Mouse (Mus musculus) kidney, adult 2 months (tissue): ENCODE measurements around the gene Trpc2. TPM values are rescaled to one million over a fixed set of nuclear protein-coding genes. Genes with fewer than 3 reads are reported as not detected.

ENCODE experiments used
- DNase-seq: peaks from one replicate; pipeline ENCODE4 v3.0.0; 2021
- H3K27ac ChIP-seq: fragments of 200-500 bp; 2 replicates; pipeline ENCODE4 v1.5.1; 2012; ENCODE audit warnings: low read depth, low read length, control low read depth, inconsistent platforms; ENCODE audit not compliant: insufficient read depth
- H3K27me3 ChIP-seq: fragments of 200-500 bp; replicated peaks from 2 replicates; pipeline ENCODE4 v1.6.1; 2012; ENCODE audit warnings: mild to moderate bottlenecking, moderate library complexity, low read length, inconsistent platforms; ENCODE audit not compliant: control insufficient read depth, insufficient read depth
- H3K36me3 ChIP-seq: fragments of 200-500 bp; 2 replicates; pipeline ENCODE4 v1.6.1; 2012; ENCODE audit warnings: mild to moderate bottlenecking, moderate library complexity, low read length, inconsistent platforms; ENCODE audit not compliant: control insufficient read depth, insufficient read depth
- H3K4me1 ChIP-seq: fragments of 200-500 bp; 2 replicates; pipeline ENCODE4 v1.6.1; 2011; ENCODE audit warnings: low read length; ENCODE audit not compliant: control insufficient read depth, insufficient read depth
- H3K4me3 ChIP-seq: fragments of 200-500 bp; 2 replicates; pipeline ENCODE4 v1.5.1; 2011; ENCODE audit warnings: mild to moderate bottlenecking, low read depth, low read length, control low read depth; ENCODE audit not compliant: insufficient read depth
- CTCF ChIP-seq: fragments of 200-500 bp; conservative IDR thresholded peaks from 2 replicates; pipeline ENCODE4 v1.5.1; 2011; ENCODE audit warnings: low read depth, mild to moderate bottlenecking, control low read depth, low read length, moderate library complexity, mixed read lengths; ENCODE audit not compliant: insufficient read depth, insufficient read length
- POLR2A ChIP-seq: fragments of 200-500 bp; IDR thresholded peaks from one replicate; pipeline ENCODE4 v1.6.1; 2011; ENCODE audit warnings: low read depth, low read length, control low read depth
- WGBS: fragments of 180-500 bp; shearing (Covaris S2); methylation state at CpG from one replicate; pipeline ENCODE4 v1.1.7; 2018; 5-methylcytosine and 5-hydroxymethylcytosine counted together
- polyA plus RNA-seq: library from polyadenylated mRNA; depleted of rRNA; stranded (reverse); fragments of >200 nt; gene quantifications from 2 replicates; pipeline ENCODE4 v1.2.3, GENCODE M21; 2012

Trpc2 gene
- polyA plus RNA-seq, 1 experiment = not detected

DNA sequence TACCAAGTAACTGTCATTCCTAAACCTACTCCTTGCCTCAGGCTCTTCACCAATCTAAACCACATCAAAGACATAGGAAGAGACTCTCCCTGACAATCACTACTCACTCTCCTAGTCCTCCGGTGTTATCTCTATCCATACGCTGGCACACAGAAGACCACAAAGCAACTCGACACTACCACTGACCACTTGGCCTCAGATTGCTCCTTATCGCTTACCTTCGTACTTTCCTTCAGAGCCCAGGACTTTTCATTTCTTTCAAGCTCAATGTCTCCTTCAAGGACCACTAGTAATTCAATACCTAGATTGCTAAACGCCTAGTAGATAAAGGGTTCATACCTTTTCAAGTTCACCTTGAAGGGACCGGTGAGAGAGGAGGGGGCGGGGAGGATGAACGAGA, 19.0 kb upstream of the Trpc2 start:
- H3K27me3 ChIP-seq = no peaks in the 10 kb centered on the region
- TF ChIP-seq CTCF (no peak), POLR2A (no peak)
- WGBS = 64% methylated on average over 9 of the region's 9 CpGs
- no peaks in the 10 kb centered on the region for H3K36me3 ChIP-seq
- H3K4me1 ChIP-seq = peaks cover 2% of the 10 kb centered on the region; the same call in 1 of the 2 replicates
- DNase-seq = no peak
- no peak overlapping the region for H3K27ac ChIP-seq
- no peak overlapping the region for H3K4me3 ChIP-seq

DNA sequence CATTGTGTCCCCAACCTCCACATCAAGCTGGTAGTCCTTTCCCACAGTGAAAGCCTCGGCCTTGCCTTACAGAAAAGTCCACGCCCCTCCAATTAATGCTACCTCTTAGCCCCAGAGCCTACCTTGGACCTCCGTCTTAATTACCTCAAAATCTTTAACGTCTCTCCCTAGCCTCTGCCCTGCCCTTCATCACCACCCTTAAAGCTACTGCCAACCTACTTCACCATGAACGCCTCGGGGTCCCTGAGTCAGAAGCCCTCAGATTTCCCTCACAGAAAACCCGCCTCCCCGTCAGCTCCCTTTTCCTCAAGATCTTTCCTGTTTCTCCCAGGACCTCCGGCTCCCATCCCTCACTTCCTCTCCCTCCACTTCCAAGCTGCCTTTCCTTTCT, 18.3 kb upstream of the Trpc2 start:
- Histone ChIP-seq H3K27me3 (no peaks in the 10 kb centered on the region), H3K4me3 (peak overlapping the region; percentile 69), H3K36me3 (no peaks in the 10 kb centered on the region), H3K27ac (peak overlapping the region; percentile 33; the same call in 1 of the 2 replicates), H3K4me1 (peaks cover 2% of the 10 kb centered on the region; the same call in 1 of the 2 replicates)
- TF ChIP-seq CTCF (no peak), POLR2A (no peak)
- DNase-seq = no peak
- WGBS = under 1% methylated on average over 9 of the region's 9 CpGs

- WGBS = under 1% methylated on average over 56 of the region's 56 CpGs
- Histone ChIP-seq H3K4me3 (peak within 1 kb of the TSS; percentile 69), H3K27ac (peak within 1 kb of the TSS; percentile 84), H3K36me3 (no peaks in the 10 kb centered on the region), H3K27me3 (no peaks in the 10 kb centered on the region), H3K4me1 (peaks cover 2% of the 10 kb centered on the region; the same call in 1 of the 2 replicates)
- TF ChIP-seq POLR2A (no peak), CTCF (no peak)
- DNase-seq = peak; percentile 96
Measured at GRCm38 (mm10) chr7:102065046-102065891, 17.6 kb upstream of the Trpc2 start, which contains the start of the genes Rnf121, Xndc1 and Xntrpc. TSS of gene Rnf121 (minus strand) at chr7:102065469. TSS of gene Xndc1 (plus strand) at chr7:102065511. TSS of gene Xntrpc (plus strand) at chr7:102065713.

- no peak overlapping the region for H3K4me3 ChIP-seq
- no peak for DNase-seq
- TF ChIP-seq POLR2A = no peak
- no peak for TF ChIP-seq CTCF
- WGBS = 55% methylated on average over 6 of the region's 6 CpGs
- no peaks in the 10 kb centered on the region for H3K27me3 ChIP-seq
- H3K4me1 ChIP-seq = peaks cover 2% of the 10 kb centered on the region; the same call in 1 of the 2 replicates
- no peaks in the 10 kb centered on the region for H3K36me3 ChIP-seq
- no peak overlapping the region for H3K27ac ChIP-seq
Measured at GRCm38 (mm10) chr7:102066363-102066762, 16.6 kb upstream of the Trpc2 start.

- DNase-seq = peak; percentile 33
- Histone ChIP-seq H3K36me3 (peaks cover 3% of the 10 kb centered on the region; the same call in 1 of the 2 replicates), H3K27ac (no peak overlapping the region), H3K4me3 (no peak overlapping the region), H3K27me3 (no peaks in the 10 kb centered on the region), H3K4me1 (no peaks in the 10 kb centered on the region)
- no peak for TF ChIP-seq POLR2A
- peak; percentile 73 for TF ChIP-seq CTCF
- WGBS = 82% methylated on average over 7 of the region's 7 CpGs
Measured at GRCm38 (mm10) chr7:102076714-102077296, 6.1 kb upstream of the Trpc2 start.

DNA sequence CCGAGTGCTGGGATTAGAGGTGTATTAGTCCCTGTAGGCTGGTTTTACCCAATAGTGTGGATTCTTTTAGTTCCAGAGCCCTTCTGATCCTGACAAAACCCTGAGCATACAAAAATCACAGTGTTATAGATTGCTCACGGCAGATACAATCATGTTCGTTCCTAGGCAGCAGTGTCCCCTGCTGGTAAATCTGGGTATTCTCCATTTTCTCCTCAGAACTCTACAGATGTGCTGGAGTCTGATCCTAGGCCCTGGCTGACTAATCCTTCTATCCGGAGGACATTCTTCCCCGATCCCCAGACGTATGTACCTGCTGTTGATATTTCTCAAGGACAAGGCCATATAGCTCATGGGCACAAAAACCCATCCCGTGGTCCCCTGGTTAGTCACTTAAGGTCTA, 4.4 kb upstream of the Trpc2 start:
- Histone ChIP-seq H3K4me3 (no peak overlapping the region), H3K4me1 (no peaks in the 10 kb centered on the region), H3K36me3 (0 out of 2 replicates have a peak, but pooled peaks cover 2% of the 10 kb centered on the region), H3K27ac (no peak overlapping the region), H3K27me3 (no peaks in the 10 kb centered on the region)
- TF ChIP-seq POLR2A (no peak), CTCF (peak; percentile 45)
- peak; percentile 42 for DNase-seq
- 72% methylated on average over 7 of the region's 7 CpGs for WGBS

DNA sequence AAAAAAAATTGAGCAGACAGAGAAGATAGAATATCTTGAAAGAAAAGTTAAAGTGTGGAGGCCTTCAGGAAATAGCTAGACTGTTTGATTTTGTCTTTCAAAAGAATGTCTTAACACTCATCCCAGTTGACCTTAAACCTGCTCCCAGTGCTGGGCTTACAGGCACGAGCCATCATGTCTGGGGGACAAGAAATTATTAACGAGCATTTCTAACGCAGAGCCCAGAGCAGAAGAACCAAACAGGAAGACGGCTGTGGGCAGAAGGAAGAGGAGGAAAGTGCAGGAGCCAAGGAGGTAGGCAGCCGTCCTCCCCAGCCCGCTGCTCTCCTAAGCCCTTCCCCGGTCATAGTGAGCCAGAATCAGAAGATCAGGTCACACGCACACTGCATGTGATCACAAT, 2.6 kb upstream of the Trpc2 start:
- WGBS = 51% methylated on average over 8 of the region's 8 CpGs
- DNase-seq = peak; percentile 48
- Histone ChIP-seq H3K4me3 (peak overlapping the region; percentile 35; the same call in 1 of the 2 replicates), H3K4me1 (no peaks in the 10 kb centered on the region), H3K27ac (peak overlapping the region; percentile 5; the same call in 1 of the 2 replicates), H3K27me3 (no peaks in the 10 kb centered on the region), H3K36me3 (0 out of 2 replicates have a peak, but pooled peaks cover 2% of the 10 kb centered on the region)
- TF ChIP-seq POLR2A (no peak), CTCF (no peak)
